Mouse (Mus musculus) left cerebral cortex, adult 9 months (tissue): ENCODE results near the gene Lama1.
A peak's percentile ranks its signal among the peaks of the same experiment; 100 is the strongest.
"Not testable (repeated sequence)": the region's sequence is repeated elsewhere in the genome, so short reads cannot be mapped to it uniquely, and the experiment has no call there.

Experiments
- DNase-seq, 2 experiments: peaks; one replicate each; pipeline ENCODE4 v3.0.0; 2022; ENCODE audit warnings: low spot score in 2 of 2

The Lama1 gene

DNA sequence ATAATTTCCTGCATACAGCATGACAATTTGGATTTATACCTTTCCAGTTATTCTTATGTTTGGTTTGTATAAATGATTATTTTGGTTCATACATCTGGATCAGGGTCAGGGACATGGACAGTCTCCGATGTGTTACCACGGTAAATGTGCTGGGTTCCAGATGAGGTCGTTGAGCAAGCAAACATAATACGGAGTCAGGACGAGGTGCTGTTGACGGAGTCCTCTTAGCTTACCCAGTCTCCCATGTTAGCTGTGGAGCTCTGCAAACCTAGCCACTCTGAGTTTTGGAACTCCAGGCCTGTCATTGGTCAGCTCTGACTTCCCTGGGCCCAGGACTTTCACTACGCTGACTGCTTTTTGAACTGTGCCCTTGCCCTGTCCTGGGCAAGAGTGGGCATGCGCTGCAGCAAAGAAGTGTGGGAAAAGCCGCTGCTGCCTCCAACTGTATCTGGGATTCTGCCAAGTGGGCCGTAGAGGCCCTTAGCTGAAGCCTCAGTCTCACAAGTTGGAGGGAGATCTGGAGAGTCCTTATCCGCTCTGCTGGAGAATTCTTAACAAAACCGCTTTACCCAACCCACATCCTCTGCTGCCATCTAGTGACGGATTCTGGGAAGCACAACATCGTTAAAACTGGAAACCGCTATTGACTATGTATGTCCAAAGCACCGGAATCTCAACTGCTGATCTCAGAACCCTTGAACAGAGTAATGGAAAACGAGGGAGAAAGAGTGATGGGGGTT is 140.5 kb downstream of the Lama1 start:
- DNase-seq, result peak; percentile 3 to 83

DNA sequence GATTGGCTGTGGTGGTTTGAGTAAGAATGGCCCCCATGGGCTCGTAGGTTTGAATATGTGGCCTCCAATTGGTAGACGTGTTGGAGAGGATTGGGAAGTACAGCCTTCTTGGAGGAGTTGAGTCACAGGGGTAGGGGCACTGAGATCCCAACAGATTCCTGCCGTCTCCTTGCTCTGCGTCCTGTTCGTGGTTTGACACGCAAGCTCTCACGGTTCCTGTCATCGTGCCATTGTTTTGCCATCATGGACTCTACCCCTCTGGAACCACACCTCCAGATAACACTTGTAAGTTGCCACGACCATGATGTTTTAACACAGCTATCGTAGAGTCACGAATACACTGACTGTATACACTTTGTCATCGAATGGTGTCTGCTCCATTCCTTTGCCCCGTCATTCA is 141.9 kb downstream of the Lama1 start:
- DNase-seq, result no peak

DNA sequence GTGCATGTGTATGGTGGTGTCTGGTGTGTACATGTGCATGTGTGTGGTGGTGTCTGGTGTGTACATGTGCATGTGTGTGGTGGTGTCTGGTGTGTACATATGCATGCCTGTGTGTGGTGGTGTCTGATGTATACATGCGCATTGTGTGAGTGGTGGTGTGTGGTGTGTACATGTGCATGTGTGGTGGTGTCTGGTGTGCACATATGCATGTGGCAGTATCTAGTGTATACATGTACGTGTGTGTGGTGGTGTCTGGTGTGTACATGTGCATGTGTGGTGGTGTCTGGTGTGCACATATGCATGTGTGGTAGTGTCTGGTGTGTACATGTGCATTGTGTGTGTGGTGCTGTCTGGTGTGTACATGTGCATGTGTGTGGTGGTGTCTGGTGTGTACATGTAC is 144.4 kb downstream of the Lama1 start:
- not testable (repeated sequence) for DNase-seq

DNA sequence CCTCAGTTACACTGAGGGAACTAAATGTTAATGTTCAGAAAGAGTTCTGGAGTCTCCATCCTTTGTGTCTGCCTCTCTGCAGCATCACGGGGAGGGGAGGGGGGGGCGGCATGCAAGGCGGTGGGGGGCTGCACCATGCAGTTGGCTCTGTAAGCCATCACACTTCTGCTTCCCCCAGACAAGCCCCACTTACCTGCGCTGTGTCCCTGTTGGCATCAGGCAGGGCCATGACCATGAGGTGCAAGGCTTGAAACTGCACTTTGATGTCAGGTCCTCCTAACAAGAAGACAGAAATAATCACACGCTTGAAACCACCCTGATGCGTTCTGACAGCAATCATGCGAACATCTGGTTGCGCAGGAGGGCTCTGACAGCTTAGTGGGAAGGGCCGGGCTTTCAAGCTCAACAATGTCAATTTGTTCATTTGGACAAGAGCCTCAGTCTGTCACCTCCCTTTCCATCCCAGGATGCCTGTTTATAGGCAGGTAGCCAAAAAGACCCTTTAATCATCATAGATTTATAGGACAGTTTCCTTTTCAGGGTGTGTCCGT is 164.1 kb downstream of the Lama1 start:
- no peak for DNase-seq

DNA sequence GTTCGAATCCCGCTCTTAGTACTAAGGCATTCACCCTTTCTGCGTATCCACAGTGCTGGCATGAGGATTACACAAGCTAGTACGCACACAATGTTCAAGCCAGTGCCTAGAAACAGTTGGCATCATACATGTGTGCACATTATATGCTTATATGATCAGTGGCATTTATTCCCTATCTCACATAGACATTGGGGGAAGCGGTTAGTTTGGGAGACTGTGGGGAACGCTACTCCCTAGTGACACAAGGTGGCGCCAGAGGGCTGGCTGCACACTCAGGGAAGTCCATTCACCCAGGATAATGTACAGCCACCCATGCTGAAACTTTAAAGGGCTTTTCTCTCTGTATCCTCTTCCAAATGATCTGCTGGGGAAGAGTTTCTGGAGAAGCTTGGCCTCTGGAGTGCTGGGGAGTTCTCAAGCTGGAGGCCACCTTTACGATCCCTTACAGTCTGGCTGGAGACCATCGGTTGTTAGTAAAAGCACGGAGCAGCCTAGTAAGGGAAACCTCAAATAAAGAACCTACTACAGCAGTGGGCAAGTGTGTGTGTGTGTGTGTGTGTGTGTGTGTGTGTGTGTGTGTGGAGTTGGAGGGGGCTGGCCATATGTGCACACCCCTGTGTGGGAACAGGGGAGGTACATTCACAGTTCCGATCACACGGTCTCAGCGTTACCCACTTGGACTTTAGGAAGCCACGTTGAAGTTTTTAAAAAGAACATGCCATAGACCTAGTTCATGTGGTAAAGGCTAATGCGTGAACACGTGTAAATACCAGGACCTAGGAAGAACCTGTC is 164.9 kb downstream of the Lama1 start:
- peak; percentile 28 to 76 for DNase-seq

DNA sequence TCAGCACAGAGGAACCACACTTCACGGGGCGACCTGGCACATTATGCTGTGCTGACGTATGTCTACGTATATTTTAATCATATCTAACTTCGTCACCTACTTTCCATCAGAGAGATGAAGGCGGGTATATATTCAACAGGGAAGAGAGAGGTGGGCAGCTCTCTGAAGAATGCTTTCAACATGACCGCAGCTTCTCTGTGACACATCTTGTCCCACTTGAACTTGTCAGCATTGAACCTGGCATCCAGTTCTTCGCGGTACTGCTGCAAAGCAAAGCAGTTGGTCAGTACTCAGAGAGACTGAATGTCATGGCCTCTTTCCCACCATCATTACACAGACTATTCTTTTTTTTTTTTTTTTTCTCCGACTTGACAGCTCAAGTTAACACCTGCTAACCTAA is 167.3 kb downstream of the Lama1 start:
- DNase-seq, result no peak

DNA sequence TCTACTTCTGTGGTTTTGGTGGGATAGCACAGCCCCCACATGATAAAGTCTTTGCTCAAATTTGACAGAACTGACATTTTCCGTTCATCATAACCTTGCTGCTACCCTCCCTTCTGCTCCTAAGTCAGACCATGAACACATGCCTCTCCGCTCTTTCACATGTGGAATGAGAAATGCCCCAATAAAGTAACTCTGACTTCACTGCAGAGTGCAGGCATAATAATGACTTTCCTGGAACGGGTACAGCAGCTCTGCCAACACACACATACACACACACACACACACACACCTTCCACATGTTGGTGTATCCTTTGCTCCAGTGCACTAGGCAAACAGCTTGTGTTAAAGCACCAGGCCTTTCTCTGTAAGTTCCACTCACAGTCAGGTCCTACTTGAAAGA is 167.9 kb downstream of the Lama1 start:
- DNase-seq, result no peak

DNA sequence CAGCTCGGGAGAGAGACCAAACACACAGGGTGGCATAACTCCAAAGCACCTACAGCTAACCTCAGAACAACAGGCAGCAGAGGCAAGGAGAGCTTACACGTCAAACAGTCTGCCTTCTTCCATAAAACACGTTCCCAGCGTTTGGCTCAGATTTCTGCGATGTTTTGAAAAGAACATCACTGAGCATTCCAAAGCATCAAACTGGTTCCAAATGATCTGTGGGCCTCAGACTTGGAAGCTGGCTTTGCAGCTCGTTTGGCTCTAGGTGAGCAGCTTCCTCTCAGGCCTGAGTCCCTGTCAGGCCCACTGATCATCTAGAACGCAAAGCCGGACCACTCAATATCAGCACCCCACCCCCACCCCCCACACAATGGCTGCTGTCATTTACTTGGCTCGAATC is 169.0 kb downstream of the Lama1 start:
- DNase-seq, result no peak

DNA sequence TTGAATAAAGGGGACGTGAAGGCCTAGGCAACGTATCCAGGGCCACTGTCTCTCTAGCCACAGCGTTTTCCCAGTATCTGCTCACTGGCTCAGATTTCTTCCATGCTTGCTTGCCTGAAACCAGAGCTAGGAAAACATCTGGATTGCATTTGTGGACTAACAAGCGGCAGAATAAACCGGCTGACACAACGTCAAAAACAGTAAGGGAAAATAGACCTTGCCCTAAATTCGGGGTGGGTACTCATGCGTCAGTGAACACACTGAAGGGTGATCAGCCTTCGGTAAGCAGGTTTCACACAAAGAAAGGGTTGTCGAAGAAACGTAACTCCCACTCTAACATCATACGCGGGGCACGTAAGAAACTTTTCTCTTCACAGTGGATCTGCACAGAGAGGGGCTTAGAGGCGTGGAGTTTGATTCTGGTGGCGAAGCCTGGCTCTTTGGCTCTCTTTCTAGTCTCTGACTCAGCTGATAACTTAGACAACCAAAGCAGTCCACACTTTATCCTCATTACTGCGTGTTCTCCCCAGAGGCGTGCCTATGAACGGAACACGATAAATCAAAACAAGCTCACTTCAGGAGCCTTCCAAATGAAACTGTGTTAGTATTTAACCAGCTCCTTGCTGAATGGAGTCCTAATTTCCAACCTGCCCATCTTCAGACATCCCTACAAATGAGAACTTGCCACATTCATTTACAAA is 169.6 kb downstream of the Lama1 start:
- DNase-seq, result no peak

DNA sequence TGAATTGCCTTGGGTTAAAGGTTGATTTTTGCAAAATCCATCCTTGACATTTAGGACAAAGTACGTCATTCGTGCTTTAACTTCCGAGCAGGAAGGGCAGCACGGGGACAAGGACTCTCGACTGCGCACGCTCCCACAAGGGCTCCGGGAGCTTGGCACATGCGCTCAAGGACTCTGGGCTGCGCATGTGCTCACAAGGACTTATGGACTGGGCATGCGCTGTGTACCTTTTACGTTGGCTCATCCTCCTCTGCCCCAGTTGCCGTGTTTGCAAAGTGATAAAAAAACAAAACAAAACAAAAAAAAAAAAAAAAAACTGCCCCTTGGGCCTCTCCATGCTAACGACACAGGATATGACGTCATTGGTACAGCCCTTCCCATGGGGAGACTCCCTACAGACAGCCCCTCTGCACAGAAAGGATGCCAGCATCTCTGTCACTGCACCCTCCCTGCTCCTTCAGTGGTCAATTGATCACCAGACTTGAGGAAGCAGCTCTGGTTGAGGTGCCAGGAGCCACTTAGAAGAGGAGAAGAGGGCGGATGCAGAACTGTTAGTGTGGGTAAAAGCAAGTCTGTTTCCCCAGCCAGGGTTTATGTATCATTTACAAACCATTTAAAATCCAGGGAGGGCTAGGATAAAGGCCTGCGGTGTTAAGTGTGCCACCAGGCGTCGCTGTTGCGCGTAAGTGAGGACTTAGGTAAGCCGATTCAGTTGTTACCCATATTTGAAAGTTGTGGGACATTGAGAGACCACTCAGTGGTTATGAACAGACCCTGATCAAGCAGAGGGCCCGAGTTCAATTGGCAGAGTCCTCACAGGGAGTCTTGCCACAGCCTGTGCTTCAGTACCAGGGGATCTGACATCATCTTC is 172.9 kb downstream of the Lama1 start:
- peak in 1 of 2 experiments; percentile 74 for DNase-seq
